Mouse (Mus musculus) monocyte, adult 5-6 weeks (primary cell): ENCODE results near the gene Astn2. TPM values are rescaled to one million over a fixed set of nuclear protein-coding genes. Genes with fewer than 3 reads are reported as not detected.
"Not testable (repeated sequence)": the region's sequence is repeated elsewhere in the genome, so short reads cannot be mapped to it uniquely, and the experiment has no call there.

Experiments
- ATAC-seq: fragments of 153-309, 156-312 bp; replicated peaks from 2 replicates; pipeline ENCODE4 v1.8.0; 2017; ENCODE audit warnings: mild to moderate bottlenecking; ENCODE audit not compliant: low TSS enrichment, insufficient number of reproducible peaks, severe bottlenecking, poor library complexity, low FRiP score
- total RNA-seq: library from RNA; stranded (forward); fragments of 200-1000, 200-491, 200-594 nt; gene quantifications from 3 replicates; pipeline ENCODE4 v1.2.3, GENCODE M21; 2017

The Astn2 gene
- total RNA-seq, 1 experiment from 2014 or later, result not detected

- ATAC-seq, result no peak
These were observed 661.2 kb downstream of the Astn2 start for GRCm38 (mm10) chr4:65743160-65743691.

- ATAC-seq, result no peak
These were observed 680.0 kb downstream of the Astn2 start for GRCm38 (mm10) chr4:65724414-65724813.

GRCm38 (mm10) chr4:65719610-65720009 is 684.8 kb downstream of the Astn2 start:
- ATAC-seq, result no peak

GRCm38 (mm10) chr4:65717899-65718298 is 686.5 kb downstream of the Astn2 start:
- ATAC-seq, result no peak

- ATAC-seq, result no peak
These were observed 688.3 kb downstream of the Astn2 start for GRCm38 (mm10) chr4:65716086-65716485.

GRCm38 (mm10) chr4:65711678-65712077 is 692.7 kb downstream of the Astn2 start:
- no peak for ATAC-seq

GRCm38 (mm10) chr4:65710623-65711022 is 693.8 kb downstream of the Astn2 start:
- ATAC-seq, result no peak

GRCm38 (mm10) chr4:65701848-65702247 is 702.6 kb downstream of the Astn2 start:
- no peak for ATAC-seq

- no peak for ATAC-seq
These were observed 704.6 kb downstream of the Astn2 start for GRCm38 (mm10) chr4:65699743-65700361.

- no peak for ATAC-seq
These were observed 709.2 kb downstream of the Astn2 start for GRCm38 (mm10) chr4:65695241-65695640.

GRCm38 (mm10) chr4:65694011-65694410 is 710.4 kb downstream of the Astn2 start:
- no peak for ATAC-seq

- ATAC-seq, result no peak
These were observed 717.2 kb downstream of the Astn2 start for GRCm38 (mm10) chr4:65687006-65687723.

- ATAC-seq, result no peak
These were observed 718.0 kb downstream of the Astn2 start for GRCm38 (mm10) chr4:65686258-65687005.

GRCm38 (mm10) chr4:65684401-65684800 is 720.0 kb downstream of the Astn2 start:
- no peak for ATAC-seq

GRCm38 (mm10) chr4:65679786-65680185 is 724.6 kb downstream of the Astn2 start:
- not testable (repeated sequence) for ATAC-seq

GRCm38 (mm10) chr4:65678929-65679328 is 725.5 kb downstream of the Astn2 start:
- no peak for ATAC-seq

- ATAC-seq, result no peak
These were observed 725.9 kb downstream of the Astn2 start for GRCm38 (mm10) chr4:65678495-65678894.

GRCm38 (mm10) chr4:65674267-65674978 is 730.0 kb downstream of the Astn2 start:
- ATAC-seq, result no peak

GRCm38 (mm10) chr4:65673418-65673933 is 730.9 kb downstream of the Astn2 start:
- no peak for ATAC-seq
